Mouse (Mus musculus) forebrain, embryonic 14.5 days (tissue): ENCODE data around the gene Ust. TPM values are rescaled to one million over a fixed set of nuclear protein-coding genes. Genes with fewer than 3 reads are reported as not detected.

Experiments
- ATAC-seq: fragments of 200-750 bp; cut with Nextera tagmentation; 2 replicates; pipeline ENCODE4 v1.8.0; 2017; ENCODE audit warnings: mild to moderate bottlenecking, moderate library complexity
- DNase-seq: peaks from one replicate; pipeline ENCODE4 v3.0.0-alpha.2; 2015; ENCODE audit warnings: low spot score
- H3K27ac ChIP-seq: fragments of 300-500 bp; sonication (generic); 2 replicates; pipeline ENCODE4 v1.5.1; 2014; ENCODE audit warnings: low read depth, mild to moderate bottlenecking, control low read depth, low read length, moderate library complexity
- H3K27me3 ChIP-seq: fragments of 300-500 bp; sonication (generic); replicated peaks from 2 replicates; pipeline ENCODE4 v1.6.1; 2014; ENCODE audit warnings: low read length, control low read depth, mixed read lengths; ENCODE audit not compliant: control insufficient read depth, insufficient read depth
- H3K36me3 ChIP-seq: fragments of 300-500 bp; sonication (generic); 2 replicates; pipeline ENCODE4 v1.6.1; 2014; ENCODE audit warnings: low read length, control low read depth; ENCODE audit not compliant: control insufficient read depth, insufficient read depth
- H3K4me1 ChIP-seq: fragments of 300-500 bp; sonication (generic); 2 replicates; pipeline ENCODE4 v1.6.1; 2014; ENCODE audit warnings: antibody characterized with exemption, low read length, control low read depth; ENCODE audit not compliant: control insufficient read depth, insufficient read depth
- H3K4me2 ChIP-seq: fragments of 300-500 bp; sonication (generic); 2 replicates; pipeline ENCODE4 v1.6.1; 2014; ENCODE audit warnings: mild to moderate bottlenecking, control low read depth, low read length
- H3K4me3 ChIP-seq: fragments of 300-500 bp; sonication (generic); 2 replicates; pipeline ENCODE4 v1.5.1; 2014; ENCODE audit warnings: low read depth, low read length, control low read depth
- H3K9ac ChIP-seq: fragments of 300-500 bp; sonication (generic); 2 replicates; pipeline ENCODE4 v1.6.1; 2014; ENCODE audit warnings: mild to moderate bottlenecking, low read length, control low read depth, moderate library complexity
- H3K9me3 ChIP-seq: fragments of 300-500 bp; sonication (generic); replicated peaks from 2 replicates; pipeline ENCODE4 v1.6.1; 2016; ENCODE audit warnings: low read length, control low read depth, mixed read lengths; ENCODE audit not compliant: control insufficient read depth
- WGBS: fragments of 180-500 bp; shearing (Covaris S2); extraction: QIAGEN DNeasy Blood & Tissue Kit; methylation state at CpG from one replicate; pipeline ENCODE4 v1.1.7; 2014; 5-methylcytosine and 5-hydroxymethylcytosine counted together
- polyA plus RNA-seq: library from polyadenylated mRNA; unstranded; fragments of >200 nt; fragmentation: Nextera tagmentation; extraction: Ambion mirVana; gene quantifications from 2 replicates; pipeline ENCODE4 v1.2.1, GENCODE M21; 2014

Gene Ust
- polyA plus RNA-seq, 1 experiment from 2014 or later: 5.8 TPM

DNA sequence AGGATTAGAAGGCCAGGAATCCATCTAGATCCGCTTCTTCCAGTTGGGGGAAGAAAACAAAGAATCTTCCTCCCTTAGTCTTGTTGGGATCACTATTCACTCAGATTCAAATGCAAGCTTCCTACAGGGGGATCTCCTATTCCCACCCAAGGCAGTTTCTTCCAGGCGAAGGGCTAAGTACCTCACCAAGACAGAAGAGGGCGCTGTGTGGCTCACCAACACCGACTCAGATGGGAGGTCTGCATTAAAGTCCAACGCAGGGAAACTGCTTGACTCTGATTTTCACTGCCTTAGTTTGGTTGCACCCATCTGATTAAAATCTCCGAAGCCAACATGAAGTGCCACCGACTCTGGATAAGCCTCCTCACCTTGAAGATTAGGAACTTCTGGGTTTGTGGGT lies 10.5 kb upstream of the Ust start:
- peak; percentile 34 for DNase-seq
- no peaks in the 10 kb centered on the region for H3K36me3 ChIP-seq
- H3K9me3 ChIP-seq: no peaks in the 10 kb centered on the region
- H3K27ac ChIP-seq: no peak overlapping the region
- no peaks in the 10 kb centered on the region for H3K27me3 ChIP-seq
- WGBS: 35% methylated on average over 7 of the region's 7 CpGs
- no peak overlapping the region for H3K4me3 ChIP-seq
- H3K4me2 ChIP-seq: no peak overlapping the region
- no peak overlapping the region for H3K9ac ChIP-seq
- no peaks in the 10 kb centered on the region for H3K4me1 ChIP-seq
- ATAC-seq: no peak

- Histone ChIP-seq H3K4me3 (no peak overlapping the region), H3K27ac (no peak overlapping the region), H3K9ac (no peak overlapping the region), H3K4me2 (no peak overlapping the region), H3K36me3 (no peaks in the 10 kb centered on the region), H3K4me1 (no peaks in the 10 kb centered on the region), H3K9me3 (no peaks in the 10 kb centered on the region), H3K27me3 (no peaks in the 10 kb centered on the region)
- WGBS: 87% methylated on average over 1 of the region's 1 CpGs
- ATAC-seq: no peak
- no peak for DNase-seq
Observed at GRCm38 (mm10) chr10:8525354-8525753, 6.7 kb upstream of the Ust start.

DNA sequence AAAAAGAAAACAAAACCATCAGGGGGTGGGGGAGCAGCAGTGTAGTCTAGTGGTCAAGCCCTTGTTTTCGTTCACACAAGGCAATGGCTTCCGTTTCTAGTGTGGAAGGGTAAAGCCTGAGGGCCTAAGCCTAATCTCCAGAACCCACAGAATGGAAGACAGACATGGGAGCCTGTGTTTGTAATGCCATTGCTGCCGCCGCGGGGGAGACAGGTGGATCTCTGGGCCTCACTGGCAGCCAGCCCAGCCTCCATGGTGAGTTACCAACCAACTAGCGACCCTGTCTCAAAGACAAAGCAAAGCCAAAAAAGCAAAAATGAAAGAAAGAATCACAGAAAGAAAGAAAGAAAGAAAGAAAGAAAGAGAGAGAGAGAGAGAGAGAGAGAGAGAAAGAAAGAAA lies 2.9 kb upstream of the Ust start:
- Histone ChIP-seq H3K9ac (no peak overlapping the region), H3K27me3 (0 out of 2 replicates have a peak, but pooled peaks cover 10% of the 10 kb centered on the region), H3K9me3 (no peaks in the 10 kb centered on the region), H3K4me1 (peaks cover 3% of the 10 kb centered on the region; the same call in 1 of the 2 replicates), H3K4me2 (no peak overlapping the region), H3K27ac (no peak overlapping the region), H3K36me3 (no peaks in the 10 kb centered on the region), H3K4me3 (no peak overlapping the region)
- 25% methylated on average over 6 of the region's 6 CpGs for WGBS
- DNase-seq: peak; percentile 42
- ATAC-seq: no peak

- H3K36me3 ChIP-seq: no peaks in the 10 kb centered on the region
- no peak overlapping the region for H3K27ac ChIP-seq
- no peaks in the 10 kb centered on the region for H3K9me3 ChIP-seq
- no peak overlapping the region for H3K9ac ChIP-seq
- DNase-seq (peak; percentile 24), ATAC-seq (no peak)
- 61% methylated on average over 7 of the region's 7 CpGs for WGBS
- H3K27me3 ChIP-seq: 0 out of 2 replicates have a peak, but pooled peaks cover 12% of the 10 kb centered on the region
- no peak overlapping the region for H3K4me3 ChIP-seq
- H3K4me1 ChIP-seq: peaks cover 3% of the 10 kb centered on the region; the same call in 1 of the 2 replicates
- H3K4me2 ChIP-seq: no peak overlapping the region
Observed at GRCm38 (mm10) chr10:8520766-8521395, 2.3 kb upstream of the Ust start.

DNA sequence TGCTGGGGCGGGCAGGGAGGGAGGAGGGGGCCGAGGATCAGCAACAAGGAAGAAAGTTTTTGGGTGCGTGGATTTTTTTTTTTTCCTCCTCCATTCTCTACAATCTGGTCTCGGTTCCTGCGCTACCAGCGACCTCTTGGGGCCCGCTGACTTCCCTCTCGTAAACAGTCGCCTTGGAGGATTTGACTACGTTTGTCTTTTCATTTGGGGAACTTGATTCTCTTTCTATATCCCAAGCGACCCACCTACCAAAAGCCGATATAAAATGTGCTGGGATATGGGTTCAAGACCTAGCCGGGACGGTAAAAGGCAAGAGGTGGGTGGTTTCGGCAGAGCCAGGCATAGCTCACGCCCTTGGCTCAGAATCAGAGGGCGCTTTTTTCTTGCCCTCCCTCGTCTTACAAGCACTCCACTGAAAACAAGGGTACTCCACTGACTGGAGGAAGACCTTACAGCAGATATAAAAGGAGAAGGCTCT lies 428 bp upstream of the Ust start:
- H3K27me3 ChIP-seq: 0 out of 2 replicates have a peak, but pooled peaks cover 12% of the 10 kb centered on the region

GRCm38 (mm10) chr10:8517591-8518140 lies 959 bp downstream of the Ust start:
- H3K9ac ChIP-seq: peak overlapping the region; percentile 78
- ATAC-seq (peak; percentile 42), DNase-seq (peak; percentile 10)
- H3K27ac ChIP-seq: no peak overlapping the region
- WGBS: 1% methylated on average over 26 of the region's 26 CpGs
- peak overlapping the region; percentile 74 for H3K4me3 ChIP-seq
- peaks cover 3% of the 10 kb centered on the region; the same call in 1 of the 2 replicates for H3K4me1 ChIP-seq
- H3K36me3 ChIP-seq: no peaks in the 10 kb centered on the region
- no peaks in the 10 kb centered on the region for H3K9me3 ChIP-seq
- H3K27me3 ChIP-seq: 0 out of 2 replicates have a peak, but pooled peaks cover 12% of the 10 kb centered on the region
- H3K4me2 ChIP-seq: peak overlapping the region; percentile 94

More for the DNA sequence above, 428 bp upstream of the Ust start:
- no peaks in the 10 kb centered on the region for H3K9me3 ChIP-seq
- no peak overlapping the region for H3K27ac ChIP-seq
- peak overlapping the region; percentile 94 for H3K4me2 ChIP-seq
- H3K4me3 ChIP-seq: peak overlapping the region; percentile 74
- H3K4me1 ChIP-seq: peaks cover 3% of the 10 kb centered on the region; the same call in 1 of the 2 replicates
- H3K9ac ChIP-seq: peak overlapping the region; percentile 78
- ATAC-seq (no peak), DNase-seq (no peak)
- 1% methylated on average over 17 of the region's 18 CpGs for WGBS
- H3K36me3 ChIP-seq: no peaks in the 10 kb centered on the region

- H3K36me3 ChIP-seq: no peaks in the 10 kb centered on the region
- no peak overlapping the region for H3K9ac ChIP-seq
- H3K4me2 ChIP-seq: peak overlapping the region; percentile 94
- H3K9me3 ChIP-seq: no peaks in the 10 kb centered on the region
- no peak overlapping the region for H3K27ac ChIP-seq
- ATAC-seq: no peak
- peak overlapping the region; percentile 74 for H3K4me3 ChIP-seq
- 26% methylated on average over 9 of the region's 9 CpGs for WGBS
- peaks cover 3% of the 10 kb centered on the region; the same call in 1 of the 2 replicates for H3K4me1 ChIP-seq
- DNase-seq: no peak
- H3K27me3 ChIP-seq: 0 out of 2 replicates have a peak, but pooled peaks cover 12% of the 10 kb centered on the region
Observed at GRCm38 (mm10) chr10:8516916-8517524, 1.6 kb downstream of the Ust start.

- 93% methylated on average over 3 of the region's 3 CpGs for WGBS
- H3K4me1 ChIP-seq: no peaks in the 10 kb centered on the region
- H3K4me2 ChIP-seq: no peak overlapping the region
- H3K27ac ChIP-seq: no peak overlapping the region
- no peaks in the 10 kb centered on the region for H3K9me3 ChIP-seq
- H3K27me3 ChIP-seq: 0 out of 2 replicates have a peak, but pooled peaks cover 7% of the 10 kb centered on the region
- no peak overlapping the region for H3K9ac ChIP-seq
- no peak for DNase-seq
- ATAC-seq: no peak
- H3K4me3 ChIP-seq: no peak overlapping the region
- no peaks in the 10 kb centered on the region for H3K36me3 ChIP-seq
Observed at GRCm38 (mm10) chr10:8513690-8514089, 4.9 kb downstream of the Ust start.
